Mouse (Mus musculus) heart, adult 2 months (tissue): ENCODE measurements around the gene Parvg. TPM values are rescaled to one million over a fixed set of nuclear protein-coding genes. Genes with fewer than 3 reads are reported as not detected.

Source experiments
- DNase-seq, 2 experiments: peaks; one replicate each; pipeline ENCODE4 v3.0.0; 2021
- H3K27ac ChIP-seq: fragments of 200-600 bp; 2 replicates; pipeline ENCODE4 v1.8.1; 2022
- H3K27me3 ChIP-seq: fragments of 200-500 bp; 2 replicates; pipeline ENCODE4 v1.6.1; 2012; ENCODE audit warnings: mild to moderate bottlenecking, low read length, inconsistent platforms, mixed read lengths; ENCODE audit not compliant: control insufficient read depth, insufficient read depth
- H3K36me3 ChIP-seq: fragments of 200-500 bp; 2 replicates; pipeline ENCODE4 v1.6.1; 2012; ENCODE audit warnings: low read length, inconsistent platforms; ENCODE audit not compliant: control insufficient read depth, insufficient read depth
- H3K4me1 ChIP-seq: fragments of 200-500 bp; 2 replicates; pipeline ENCODE4 v1.6.1; 2011; ENCODE audit warnings: low read length; ENCODE audit not compliant: control insufficient read depth, insufficient read depth
- H3K4me3 ChIP-seq: fragments of 200-600 bp; 2 replicates; pipeline ENCODE4 v1.8.1; 2022
- H3K79me2 ChIP-seq: fragments of 200-500 bp; replicated peaks from 2 replicates; pipeline ENCODE4 v1.6.1; 2012; ENCODE audit warnings: mild to moderate bottlenecking, inconsistent platforms, low read length, moderate library complexity, mixed read lengths; ENCODE audit not compliant: control insufficient read depth, insufficient read depth
- H3K9ac ChIP-seq: fragments of 200-500 bp; 2 replicates; pipeline ENCODE4 v1.6.1; 2012; ENCODE audit warnings: low read depth, mild to moderate bottlenecking, control low read depth, inconsistent platforms, low read length, mixed read lengths
- CTCF ChIP-seq: fragments of 200-600 bp; IDR thresholded peaks from 2 replicates; pipeline ENCODE4 v1.8.1; 2022; ENCODE audit warnings: antibody characterized with exemption, mild to moderate bottlenecking, moderate library complexity
- EP300 ChIP-seq: fragments of 200-500 bp; IDR thresholded peaks from 2 replicates; pipeline ENCODE4 v1.6.1; 2011; ENCODE audit warnings: low read depth, low read length, control low read depth; ENCODE audit not compliant: insufficient read depth
- POLR2A ChIP-seq: fragments of 200-500 bp; IDR thresholded peaks from 2 replicates; pipeline ENCODE4 v1.6.1; 2011; ENCODE audit warnings: mild to moderate bottlenecking, low read depth, low read length, control low read depth; ENCODE audit not compliant: insufficient read depth
- WGBS: fragments of 180-500 bp; shearing (Covaris S2); methylation state at CpG from one replicate; pipeline ENCODE4 v1.1.7; 2018; 5-methylcytosine and 5-hydroxymethylcytosine counted together
- intact Hi-C: fragments of 180-260 bp; cut with DNase I; formaldehyde crosslinking; loops from one replicate; pipeline ENCODE4 v1.15.1; 2025
- polyA plus RNA-seq: library from polyadenylated mRNA; depleted of rRNA; stranded (reverse); fragments of >200 nt; gene quantifications from 2 replicates; pipeline ENCODE4 v1.2.3, GENCODE M21; 2012
- total RNA-seq, 2 experiments: library from RNA; stranded (reverse); gene quantifications; 2 replicates each; pipeline ENCODE4 v1.2.3; 2021

Gene Parvg
- total and polyA plus RNA-seq, 3 experiments: 1.3 to 2.5 (median 1.9) TPM

DNA sequence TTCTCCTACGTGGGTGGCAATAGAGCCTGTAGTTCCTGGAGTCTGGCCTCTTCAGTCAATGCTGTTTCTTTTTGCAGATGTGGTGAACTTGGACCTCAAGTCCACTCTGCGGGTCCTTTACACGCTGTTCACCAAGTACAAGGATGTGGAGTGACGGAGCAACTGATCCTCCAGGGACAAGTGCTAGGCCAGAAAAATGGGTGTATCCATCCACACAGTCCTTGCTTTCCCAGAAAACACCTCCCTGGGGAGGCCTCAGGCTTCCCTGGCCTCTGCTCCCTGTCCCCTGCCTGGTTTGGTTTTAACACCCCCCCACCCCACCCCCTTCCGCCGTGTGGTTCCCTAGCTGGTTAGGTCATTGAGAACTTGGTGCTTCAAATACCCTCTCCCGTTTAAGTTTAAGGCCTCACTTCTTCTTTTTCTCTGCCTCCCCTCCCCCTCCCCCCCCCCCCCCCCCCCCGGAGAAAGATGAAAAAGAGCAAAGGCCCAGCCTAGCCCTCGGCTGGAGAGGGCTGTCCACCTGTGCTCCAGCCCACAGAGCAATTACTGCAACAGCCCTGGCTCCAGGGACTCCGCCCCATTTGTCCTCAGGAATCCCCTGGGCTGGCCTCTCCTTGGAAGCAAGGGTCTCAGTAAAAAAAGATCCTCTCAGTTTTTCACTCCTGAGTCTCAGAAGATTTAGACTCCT lies 10.8 kb upstream of the Parvg start:
- Histone ChIP-seq H3K27ac (no peak overlapping the region), H3K79me2 (no peaks in the 10 kb centered on the region), H3K36me3 (no peaks in the 10 kb centered on the region), H3K4me3 (no peak overlapping the region), H3K4me1 (peaks cover 2% of the 10 kb centered on the region; the same call in 1 of the 2 replicates), H3K27me3 (no peaks in the 10 kb centered on the region), H3K9ac (no peak overlapping the region)
- no peak for TF ChIP-seq EP300
- TF ChIP-seq CTCF: no peak
- no peak for TF ChIP-seq POLR2A
- peak in 1 of 2 experiments; percentile 48 for DNase-seq
- intact Hi-C loops: no loop called here
- whole genome bisulfite sequencing: 62% methylated on average over 9 of the region's 10 CpGs

DNA sequence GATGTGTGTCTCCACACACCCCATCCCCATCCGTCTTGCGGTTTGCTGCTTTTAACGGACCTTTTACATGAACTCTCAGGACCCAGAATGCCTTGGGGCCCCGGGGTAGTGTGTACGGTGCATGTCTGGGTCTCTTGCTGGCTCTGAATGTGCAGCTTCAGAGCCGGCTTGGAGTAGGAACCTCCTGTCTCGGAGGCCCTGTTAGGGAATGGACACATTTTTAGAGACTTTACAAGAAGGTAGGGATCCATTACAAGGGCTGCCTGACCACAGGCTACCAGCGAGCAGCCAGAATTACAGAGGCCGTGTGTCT lies 10.3 kb upstream of the Parvg start:
- TF ChIP-seq CTCF (no peak), POLR2A (no peak), EP300 (no peak)
- Histone ChIP-seq H3K9ac (no peak overlapping the region), H3K79me2 (no peaks in the 10 kb centered on the region), H3K4me3 (no peak overlapping the region), H3K27me3 (no peaks in the 10 kb centered on the region), H3K27ac (no peak overlapping the region), H3K4me1 (peaks cover 2% of the 10 kb centered on the region; the same call in 1 of the 2 replicates), H3K36me3 (no peaks in the 10 kb centered on the region)
- intact Hi-C loops: no loop called here
- DNase-seq: peak in 1 of 2 experiments; percentile 39
- 67% methylated on average over 9 of the region's 9 CpGs for WGBS

DNA sequence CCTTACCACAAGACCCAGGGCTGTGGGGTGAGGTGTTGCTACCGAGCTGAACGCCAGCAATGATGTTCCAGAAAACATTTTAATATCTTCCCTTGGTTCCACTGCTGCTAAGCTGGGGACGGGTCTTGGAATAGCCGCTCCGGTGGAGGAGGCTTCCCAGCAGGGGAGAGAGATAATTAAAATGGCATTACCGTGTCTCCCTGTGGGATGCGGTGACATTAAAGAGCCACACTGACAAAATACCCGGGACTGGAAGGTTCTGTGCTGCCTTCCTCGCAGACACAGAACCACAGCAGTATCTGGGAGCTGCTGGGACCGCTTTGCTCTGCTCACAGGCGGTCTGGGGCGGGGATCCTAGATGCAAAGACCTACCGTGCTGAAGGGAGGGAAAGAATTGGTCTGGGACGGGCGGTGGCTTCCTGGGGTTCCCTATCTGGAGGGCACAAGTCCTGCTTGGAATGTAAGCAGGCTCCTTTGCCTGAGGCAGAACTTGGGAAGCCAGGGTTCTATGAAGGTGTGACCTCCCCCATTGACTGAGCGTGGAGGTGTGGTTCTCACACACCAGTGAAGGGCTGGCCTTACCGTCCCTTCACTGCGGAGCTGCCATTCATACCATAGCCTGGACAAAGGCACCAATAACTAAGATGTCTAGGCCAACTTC lies 9.3 kb upstream of the Parvg start:
- Histone ChIP-seq H3K79me2 (no peaks in the 10 kb centered on the region), H3K4me1 (peaks cover 2% of the 10 kb centered on the region; the same call in 1 of the 2 replicates), H3K27ac (no peak overlapping the region), H3K4me3 (no peak overlapping the region), H3K36me3 (no peaks in the 10 kb centered on the region), H3K9ac (no peak overlapping the region), H3K27me3 (no peaks in the 10 kb centered on the region)
- intact Hi-C loops: no loop called here
- DNase-seq: no peak
- 76% methylated on average over 18 of the region's 18 CpGs for WGBS
- no peak for TF ChIP-seq EP300
- no peak for TF ChIP-seq POLR2A
- TF ChIP-seq CTCF: no peak

DNA sequence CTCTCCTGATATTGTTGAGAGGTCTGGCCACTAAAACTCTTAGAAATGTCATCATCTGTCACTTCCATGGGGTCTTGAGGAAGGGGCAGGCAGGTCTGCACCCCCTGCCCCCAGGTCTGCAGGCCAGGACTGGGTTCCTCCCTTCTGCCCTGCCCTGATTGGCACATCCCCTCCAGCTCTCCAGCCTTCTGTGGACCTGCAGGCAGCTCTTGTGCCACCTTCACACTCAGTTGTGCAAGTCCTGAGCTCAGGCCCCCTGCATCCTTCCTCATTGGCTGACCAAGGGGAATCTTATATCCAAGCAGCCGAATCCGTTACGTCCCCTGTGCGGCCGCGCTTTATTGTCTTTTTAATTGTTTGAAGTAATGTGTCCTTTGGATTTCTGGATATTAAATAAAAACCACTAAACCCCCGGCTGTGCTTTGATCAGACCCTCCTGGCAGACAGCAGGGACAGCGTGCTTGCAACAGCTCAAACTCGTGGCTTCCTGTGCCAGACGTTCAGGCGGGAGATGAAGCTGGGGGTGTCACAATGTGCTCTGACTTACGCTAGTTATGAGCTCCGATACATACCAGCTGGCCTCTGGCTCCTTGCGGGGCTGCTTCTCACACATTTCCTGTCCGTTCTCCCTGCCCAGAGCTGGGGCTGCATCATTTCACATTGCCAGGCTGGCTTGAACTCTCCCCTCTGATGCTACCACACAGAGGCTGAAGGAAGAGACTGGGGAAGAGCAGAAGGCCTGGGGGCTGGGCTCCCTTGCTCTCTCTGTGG lies 8.4 kb upstream of the Parvg start:
- WGBS: 69% methylated on average over 15 of the region's 15 CpGs
- peaks cover under 1% of the 10 kb centered on the region; the same call in 1 of the 2 replicates for H3K4me1 ChIP-seq
- no peak overlapping the region for H3K27ac ChIP-seq
- H3K9ac ChIP-seq: no peak overlapping the region
- TF ChIP-seq EP300: no peak
- no peak for TF ChIP-seq CTCF
- TF ChIP-seq POLR2A: no peak
- H3K4me3 ChIP-seq: no peak overlapping the region
- peak in 1 of 2 experiments; percentile 15 for DNase-seq
- no peaks in the 10 kb centered on the region for H3K79me2 ChIP-seq
- intact Hi-C loops: no loop called here
- H3K36me3 ChIP-seq: no peaks in the 10 kb centered on the region
- H3K27me3 ChIP-seq: no peaks in the 10 kb centered on the region

DNA sequence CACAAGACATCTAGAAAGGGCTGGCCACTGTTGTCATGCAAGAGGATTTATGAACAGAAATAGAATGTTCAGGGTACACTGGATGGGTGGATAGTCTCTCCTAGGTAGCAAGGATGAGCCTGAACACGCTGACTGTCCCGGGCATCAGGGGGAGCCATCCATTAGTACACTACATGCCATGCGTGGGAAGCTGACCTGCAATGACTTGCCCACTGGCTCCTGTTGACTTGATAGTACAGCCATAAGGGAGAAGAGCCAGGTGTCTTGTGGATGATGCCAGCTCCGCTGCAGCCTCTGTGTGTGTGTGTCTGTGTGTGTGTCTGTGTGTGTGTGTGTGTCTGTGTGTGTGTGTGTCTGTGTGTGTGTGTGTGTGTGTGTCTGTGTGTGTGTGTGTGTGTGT lies 4.4 kb upstream of the Parvg start:
- H3K36me3 ChIP-seq: no peaks in the 10 kb centered on the region
- no peaks in the 10 kb centered on the region; the same call in 1 of the 2 replicates for H3K27me3 ChIP-seq
- H3K27ac ChIP-seq: no peak overlapping the region
- TF ChIP-seq POLR2A: no peak
- no peak for TF ChIP-seq CTCF
- TF ChIP-seq EP300: no peak
- no peak overlapping the region for H3K9ac ChIP-seq
- H3K4me1 ChIP-seq: no peaks in the 10 kb centered on the region
- H3K4me3 ChIP-seq: no peak overlapping the region
- no peak for DNase-seq
- 85% methylated on average over 4 of the region's 4 CpGs for WGBS
- intact Hi-C loops: no loop called here
- no peaks in the 10 kb centered on the region for H3K79me2 ChIP-seq
